Mouse (Mus musculus) lung, postnatal 0 days (tissue): ENCODE measurements around the gene Asap3. TPM values are rescaled to one million over a fixed set of nuclear protein-coding genes. Genes with fewer than 3 reads are reported as not detected.
A peak's percentile ranks its signal among the peaks of the same experiment; 100 is the strongest.

Source experiments
- ATAC-seq: fragments of 200-750 bp; cut with Nextera tagmentation; 2 replicates; pipeline ENCODE4 v1.8.0; 2017; ENCODE audit warnings: moderate library complexity
- DNase-seq: peaks from one replicate; pipeline ENCODE4 v3.0.0-alpha.2; 2016; ENCODE audit warnings: low spot score
- H3K27ac ChIP-seq: fragments of 300-500 bp; sonication (generic); 2 replicates; pipeline ENCODE4 v1.5.1; 2014; ENCODE audit warnings: antibody characterized with exemption, mild to moderate bottlenecking, low read length, mixed read lengths
- H3K27me3 ChIP-seq: fragments of 300-500 bp; sonication (generic); replicated peaks from 2 replicates; pipeline ENCODE4 v1.6.1; 2014; ENCODE audit warnings: low read length, mixed read lengths; ENCODE audit not compliant: insufficient read depth
- H3K36me3 ChIP-seq: fragments of 300-500 bp; sonication (generic); 2 replicates; pipeline ENCODE4 v1.6.1; 2014; ENCODE audit warnings: low read length, mixed read lengths; ENCODE audit not compliant: insufficient read depth
- H3K4me1 ChIP-seq: fragments of 300-500 bp; sonication (generic); 2 replicates; pipeline ENCODE4 v1.6.1; 2014; ENCODE audit warnings: antibody characterized with exemption, low read depth, low read length, mixed read lengths; ENCODE audit not compliant: insufficient read depth
- H3K4me2 ChIP-seq: fragments of 300-500 bp; sonication (generic); replicated peaks from 2 replicates; pipeline ENCODE4 v1.6.1; 2014; ENCODE audit warnings: low read depth, mild to moderate bottlenecking, low read length, moderate library complexity, mixed read lengths
- H3K4me3 ChIP-seq: fragments of 300-500 bp; sonication (generic); 2 replicates; pipeline ENCODE4 v1.5.1; 2014; ENCODE audit warnings: low read depth, low read length
- H3K9ac ChIP-seq: fragments of 300-500 bp; sonication (generic); replicated peaks from 2 replicates; pipeline ENCODE4 v1.6.1; 2014; ENCODE audit warnings: low read depth, mild to moderate bottlenecking
- H3K9me3 ChIP-seq: fragments of 300-500 bp; sonication (generic); 2 replicates; pipeline ENCODE4 v1.6.1; 2016; ENCODE audit warnings: low read length, mixed read lengths
- CTCF ChIP-seq: IDR thresholded peaks from 2 replicates; pipeline ENCODE4 v1.5.1; 2016; ENCODE audit warnings: antibody characterized with exemption, mild to moderate bottlenecking
- EP300 ChIP-seq: IDR thresholded peaks from 2 replicates; pipeline ENCODE4 v1.6.1; 2016; ENCODE audit warnings: antibody characterized with exemption, mild to moderate bottlenecking, control low read depth
- WGBS: fragments of 180-500 bp; shearing (Covaris S2); extraction: QIAGEN DNeasy Blood & Tissue Kit; methylation state at CpG from one replicate; pipeline ENCODE4 v1.1.7; 2014; 5-methylcytosine and 5-hydroxymethylcytosine counted together
- polyA plus RNA-seq: library from polyadenylated mRNA; unstranded; fragments of >200 nt; fragmentation: Nextera tagmentation; extraction: Ambion mirVana; gene quantifications from 2 replicates; pipeline ENCODE4 v1.2.1, GENCODE M21; 2015

Asap3 gene
- polyA plus RNA-seq, 1 experiment from 2014 or later = 5.4 TPM

DNA sequence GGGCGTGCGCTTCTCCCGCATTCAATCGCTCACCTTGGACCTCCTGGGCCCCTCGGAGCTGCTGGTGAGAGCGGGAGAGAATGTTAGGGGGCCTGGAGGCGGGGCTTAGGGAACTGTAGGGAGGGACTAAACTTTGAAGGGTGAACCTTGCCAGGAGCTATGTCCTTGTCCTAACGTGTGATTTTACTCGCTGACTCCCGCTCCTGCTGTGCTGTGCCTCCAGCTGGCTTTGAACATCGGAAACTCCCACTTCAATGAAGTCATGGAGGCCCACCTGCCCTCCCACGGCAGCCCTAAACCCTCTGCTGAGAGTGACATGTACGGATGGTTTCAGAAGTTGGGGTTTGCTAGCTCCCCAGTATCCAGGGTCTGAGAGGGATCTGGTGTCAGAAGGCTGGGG lies 32.5 kb downstream of the Asap3 start:
- H3K9ac ChIP-seq = no peak overlapping the region
- 37% methylated on average over 13 of the region's 13 CpGs for whole genome bisulfite sequencing

DNA sequence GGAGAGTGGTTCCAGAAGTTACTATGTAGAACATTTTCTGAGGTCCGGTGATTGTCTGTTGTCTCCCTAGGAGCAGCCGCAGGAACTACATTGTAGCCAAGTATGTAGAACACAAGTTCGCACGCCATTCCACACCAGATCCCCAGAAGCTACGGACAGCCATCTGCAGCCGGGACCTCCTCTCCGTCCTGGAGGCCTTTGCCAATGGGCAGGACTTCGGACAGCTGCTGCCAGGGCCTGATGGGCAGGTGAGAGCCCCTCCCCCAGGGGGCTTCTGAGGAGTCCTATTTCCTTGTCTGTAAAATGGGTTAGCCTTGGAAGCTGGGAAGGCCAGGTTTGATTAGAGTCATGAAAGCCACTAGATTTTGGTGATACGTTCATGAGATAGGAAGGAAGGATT lies 32.9 kb downstream of the Asap3 start:
- H3K4me3 ChIP-seq = no peak overlapping the region
- H3K27ac ChIP-seq = no peak overlapping the region
- 63% methylated on average over 9 of the region's 9 CpGs for WGBS
- H3K4me2 ChIP-seq = no peak overlapping the region
- H3K4me1 ChIP-seq = no peaks in the 10 kb centered on the region
- ATAC-seq (no peak), DNase-seq (no peak)
- no peak overlapping the region for H3K9ac ChIP-seq
- no peaks in the 10 kb centered on the region for H3K27me3 ChIP-seq
- no peaks in the 10 kb centered on the region for H3K9me3 ChIP-seq
- TF ChIP-seq CTCF (no peak), EP300 (no peak)
- no peaks in the 10 kb centered on the region; the same call in 1 of the 2 replicates for H3K36me3 ChIP-seq

More for the DNA sequence above, 32.5 kb downstream of the Asap3 start:
- Histone ChIP-seq H3K4me1 (no peaks in the 10 kb centered on the region), H3K27me3 (no peaks in the 10 kb centered on the region), H3K27ac (no peak overlapping the region), H3K9me3 (no peaks in the 10 kb centered on the region), H3K4me2 (no peak overlapping the region), H3K4me3 (no peak overlapping the region), H3K36me3 (no peaks in the 10 kb centered on the region; the same call in 1 of the 2 replicates)
- TF ChIP-seq CTCF (no peak), EP300 (no peak)
- ATAC-seq (no peak), DNase-seq (no peak)

- no peak overlapping the region for H3K4me3 ChIP-seq
- ATAC-seq (peak; percentile 70), DNase-seq (peak; percentile 81)
- H3K27me3 ChIP-seq = no peaks in the 10 kb centered on the region
- H3K4me2 ChIP-seq = no peak overlapping the region
- H3K36me3 ChIP-seq = no peaks in the 10 kb centered on the region; the same call in 1 of the 2 replicates
- no peaks in the 10 kb centered on the region for H3K4me1 ChIP-seq
- 21% methylated on average over 8 of the region's 8 CpGs for WGBS
- no peak overlapping the region for H3K27ac ChIP-seq
- H3K9ac ChIP-seq = no peak overlapping the region
- no peaks in the 10 kb centered on the region for H3K9me3 ChIP-seq
- no peak for TF ChIP-seq EP300
- peak; percentile 87 for TF ChIP-seq CTCF
Measured at GRCm38 (mm10) chr4:136239622-136240021, 33.5 kb downstream of the Asap3 start.

GRCm38 (mm10) chr4:136240123-136240522 lies 34.0 kb downstream of the Asap3 start:
- H3K27me3 ChIP-seq = no peaks in the 10 kb centered on the region
- DNase-seq (no peak), ATAC-seq (no peak)
- no peak overlapping the region for H3K27ac ChIP-seq
- TF ChIP-seq CTCF (no peak), EP300 (no peak)
- H3K9ac ChIP-seq = no peak overlapping the region
- H3K4me2 ChIP-seq = no peak overlapping the region
- H3K4me1 ChIP-seq = no peaks in the 10 kb centered on the region
- 67% methylated on average over 14 of the region's 14 CpGs for WGBS
- no peak overlapping the region for H3K4me3 ChIP-seq
- no peaks in the 10 kb centered on the region for H3K9me3 ChIP-seq
- no peaks in the 10 kb centered on the region; the same call in 1 of the 2 replicates for H3K36me3 ChIP-seq

DNA sequence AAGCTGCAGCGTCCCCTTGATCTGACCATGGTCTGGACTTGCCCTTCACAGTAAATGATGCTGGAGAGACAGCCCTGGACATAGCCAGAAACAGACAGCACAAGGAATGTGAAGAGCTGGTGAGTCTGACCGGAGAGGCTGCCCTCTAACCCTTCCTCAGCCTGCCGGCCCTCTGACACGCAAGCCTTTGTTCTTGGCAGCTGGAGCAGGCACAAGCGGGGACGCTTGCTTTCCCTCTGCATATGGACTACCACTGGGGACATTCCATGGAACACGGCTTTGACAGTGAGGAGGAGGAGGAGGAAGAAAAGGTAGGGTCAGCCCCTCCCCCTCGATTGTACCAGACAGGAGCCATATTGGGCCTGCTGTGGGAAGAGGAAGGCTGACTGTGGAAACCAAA lies 34.8 kb downstream of the Asap3 start:
- Histone ChIP-seq H3K4me3 (no peak overlapping the region), H3K27ac (no peak overlapping the region), H3K9me3 (no peaks in the 10 kb centered on the region), H3K27me3 (no peaks in the 10 kb centered on the region), H3K36me3 (no peaks in the 10 kb centered on the region; the same call in 1 of the 2 replicates), H3K9ac (no peak overlapping the region), H3K4me2 (no peak overlapping the region), H3K4me1 (no peaks in the 10 kb centered on the region)
- 58% methylated on average over 8 of the region's 8 CpGs for WGBS
- ATAC-seq = no peak
- DNase-seq = no peak
- no peak for TF ChIP-seq CTCF
- TF ChIP-seq EP300 = no peak

GRCm38 (mm10) chr4:136242065-136242703 lies 36.0 kb downstream of the Asap3 start:
- Histone ChIP-seq H3K27ac (no peak overlapping the region), H3K4me3 (no peak overlapping the region), H3K4me2 (no peak overlapping the region), H3K9ac (no peak overlapping the region), H3K4me1 (peaks cover 2% of the 10 kb centered on the region; the same call in 1 of the 2 replicates), H3K9me3 (no peaks in the 10 kb centered on the region), H3K36me3 (no peaks in the 10 kb centered on the region), H3K27me3 (no peaks in the 10 kb centered on the region)
- DNase-seq = peak; percentile 38
- 41% methylated on average over 8 of the region's 8 CpGs for WGBS
- TF ChIP-seq EP300 (no peak), CTCF (peak; percentile 72)
- no peak for ATAC-seq
